Mouse (Mus musculus): ENCODE results near the gene Tmem270.

GRCm38 (mm10) chr5:134934666-134935065, 28.1 kb upstream of the Tmem270 start:
- TF ChIP-seq CTCF (IDR thresholded peaks at IDR 0.05; ENCODE audit: control insufficient read depth, insufficient read depth, insufficient read length) = no peak
- TF ChIP-seq MAX (IDR thresholded peaks at IDR 0.05) = no peak

Data from C2C12 (cell line).